ENCODE assay signal across 21 mouse cellular contexts in the genomic region with DNA sequence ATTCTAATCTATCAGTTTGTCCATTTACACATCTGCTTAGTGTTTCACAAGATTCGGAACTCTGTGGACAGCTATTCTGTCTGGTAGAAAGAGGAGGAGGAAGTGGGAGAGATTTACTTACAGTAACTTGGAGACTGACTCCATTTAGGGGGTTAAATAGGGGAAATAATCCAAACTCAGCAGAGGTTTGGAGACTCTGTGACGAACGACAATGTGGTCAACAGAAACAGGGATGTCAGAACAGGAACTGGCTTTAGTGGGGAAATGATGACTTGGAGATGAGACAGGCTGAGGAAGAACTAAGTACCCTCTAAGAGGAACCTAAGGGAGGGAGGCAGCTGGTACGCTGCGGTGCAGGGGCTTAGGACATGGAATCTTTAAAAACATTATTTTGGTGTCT. TPM values are rescaled to one million over a fixed set of nuclear protein-coding genes. Genes with fewer than 3 reads are reported as not detected.
DNase-seq lines count a peak whose midpoint lies in the region; ATAC-seq and TF ChIP-seq lines count a peak whose summit lies in the region.
"Had no signal": no experiment of that assay in that cellular context is flagged by ENCODE, and none has a peak within 500 bp of the region (broad histone marks: within the 10 kb centered on the region; RNA-seq: fewer than 3 reads in every experiment).

No protein-coding gene starts in this region.

- H3K4me1 ChIP-seq in liver, adult 2 months (ENCODE audit: control insufficient read depth, insufficient read depth, low read length) = 0 out of 2 replicates have a peak, but pooled peaks cover 2% of the 10 kb centered on the region
- peaks cover 10% of the 10 kb centered on the region; the same call in 1 of the 2 replicates for H3K4me1 ChIP-seq in liver, embryonic 12.5 days
- peaks cover 79% of the 10 kb centered on the region for H3K4me1 ChIP-seq in heart, embryonic 12.5 days (replicated peaks)

- H3K9ac ChIP-seq in liver, adult 2 months (ENCODE audit: low read depth, low read length) = no peak overlapping the region
- H3K9ac ChIP-seq in liver, embryonic 12.5 days = no peak overlapping the region
- peak overlapping the region; percentile 33 for H3K9ac ChIP-seq in heart, embryonic 12.5 days
- H3K9ac ChIP-seq: hindbrain, embryonic 14.5 days had no signal

- DNase-seq in heart, adult 11 months = peak; percentile 97
- DNase-seq in heart, postnatal 25 days (ENCODE audit: low spot score) = no peak
- DNase-seq in liver, adult 2 months (ENCODE audit: extremely low read depth, low read depth, low spot score) = peak; percentile 58
- peak; percentile 53 to 71 for DNase-seq in monocyte, adult 2 months (ENCODE audit: low read depth in 1 of 2, low spot score in 2 of 2)
- DNase-seq in urinary bladder, postnatal 25 days (ENCODE audit: low spot score) = no peak
- no peak for DNase-seq in kidney, postnatal 36 days
- DNase-seq: right cerebral cortex, postnatal 14 days; thymus, postnatal 14 days had no signal

- H3K27me3 ChIP-seq in liver, adult 2 months (ENCODE audit: control insufficient read depth, insufficient read depth, low read length) = no peaks in the 10 kb centered on the region
- peaks cover 49% of the 10 kb centered on the region for H3K27me3 ChIP-seq in liver, embryonic 12.5 days (replicated peaks)
- H3K27me3 ChIP-seq in heart, embryonic 12.5 days (replicated peaks) = no peaks in the 10 kb centered on the region

- H3K27ac ChIP-seq in liver, adult 2 months (replicated peaks; ENCODE audit: insufficient read depth, low read depth, low read length) = 0 out of 2 replicates have a peak overlapping the region, but pooled peaks have one; percentile 54
- H3K27ac ChIP-seq in liver, embryonic 12.5 days = no peak overlapping the region
- H3K27ac ChIP-seq in heart, embryonic 12.5 days (ENCODE audit: poor library complexity, severe bottlenecking) = peak overlapping the region; percentile 91
- H3K27ac ChIP-seq: forebrain, embryonic 10.5 days; hindbrain, embryonic 14.5 days had no signal

- H3K9me3 ChIP-seq in liver, embryonic 12.5 days (replicated peaks) = no peaks in the 10 kb centered on the region
- H3K9me3 ChIP-seq in heart, embryonic 12.5 days (replicated peaks) = no peaks in the 10 kb centered on the region
- H3K9me3 ChIP-seq: forebrain, embryonic 10.5 days had no signal

- no peak for ATAC-seq in liver, embryonic 12.5 days
- no peak for ATAC-seq in heart, embryonic 12.5 days (ENCODE audit: insufficient number of reproducible peaks, low FRiP score)

- intact Hi-C loops in heart, postnatal 25 days (cut with DNase I) = no loop called here

- TF ChIP-seq POLR2A in liver, adult 2 months (IDR thresholded peaks at IDR 0.05; ENCODE audit: extremely low read depth, insufficient read depth, low read length) = no peak

- no peak overlapping the region for H3K4me3 ChIP-seq in liver, adult 2 months (ENCODE audit: insufficient read depth, low read depth, low read length)
- H3K4me3 ChIP-seq in liver, embryonic 12.5 days = no peak overlapping the region
- 0 out of 2 replicates have a peak overlapping the region, but pooled peaks have one; percentile 0 for H3K4me3 ChIP-seq in heart, embryonic 12.5 days
- H3K4me3 ChIP-seq: forebrain, embryonic 10.5 days had no signal

- no peak for TF ChIP-seq CTCF in liver, adult 2 months (IDR thresholded peaks at IDR 0.05; ENCODE audit: low read depth, low read length)

- H3K36me3 ChIP-seq in liver, adult 2 months (ENCODE audit: control insufficient read depth, insufficient read depth, low read length) = no peaks in the 10 kb centered on the region
- H3K36me3 ChIP-seq in liver, embryonic 12.5 days = no peaks in the 10 kb centered on the region
- H3K36me3 ChIP-seq in heart, embryonic 12.5 days = no peaks in the 10 kb centered on the region

- no peak overlapping the region for H3K4me2 ChIP-seq in liver, embryonic 12.5 days
- H3K4me2 ChIP-seq in heart, embryonic 12.5 days = peak overlapping the region; percentile 63
- H3K4me2 ChIP-seq: hindbrain, embryonic 14.5 days had no signal

- H3K79me2 ChIP-seq in liver, adult 2 months (ENCODE audit: control insufficient read depth, insufficient read depth, low read length) = peaks cover 7% of the 10 kb centered on the region; the same call in 1 of the 2 replicates

- 67% methylated on average over 5 of the region's 5 CpGs for WGBS in liver, adult 2 months
- WGBS in liver, embryonic 12.5 days (ENCODE audit: insufficient replicate concordance) = 14% methylated on average over 5 of the region's 5 CpGs
- WGBS in heart, embryonic 12.5 days = 12% methylated on average over 5 of the region's 5 CpGs

RNA-seq across cellular contexts. Expression of a gene that starts 6.1 kb away (rescaled TPM):
- 10 to 100 TPM; 18.9 to 20.1 TPM for total RNA-seq in heart, postnatal 25 days (2021)
- total RNA-seq in liver, adult 2 months (2014; rRNA removed) = 1.8 and 2.2 TPM in 2 replicates
- polyA plus RNA-seq in liver, adult 2 months (2012; rRNA removed) = 0.54 and 0.58 TPM in 2 replicates
- polyA plus RNA-seq in liver, embryonic 12.5 days (2016; fragmentation: Nextera tagmentation; extraction: Ambion mirVana) = 3.4 and 3.8 TPM in 2 replicates
- polyA plus RNA-seq in heart, embryonic 12.5 days (2016; fragmentation: Nextera tagmentation; extraction: Ambion mirVana) = 40.1 and 43.3 TPM in 2 replicates

RNA-seq across cellular contexts. Expression of a gene that starts 19.8 kb away (rescaled TPM):
- not detected for total RNA-seq in heart, postnatal 25 days (2021)
- not detected in 2 replicates for total RNA-seq in liver, adult 2 months (2014; rRNA removed)
- not detected in 2 replicates for polyA plus RNA-seq in liver, adult 2 months (2012; rRNA removed)
- polyA plus RNA-seq in liver, embryonic 12.5 days (2016; fragmentation: Nextera tagmentation; extraction: Ambion mirVana) = not detected in 2 replicates
- polyA plus RNA-seq in heart, embryonic 12.5 days (2016; fragmentation: Nextera tagmentation; extraction: Ambion mirVana) = not detected in 2 replicates
- total RNA-seq: adrenal gland, postnatal 4 days; ES-E14; gastrocnemius, postnatal 14 days; layer of hippocampus, postnatal 36 days; midbrain, postnatal 0 days; neutrophil, adult 5-6 weeks had no signal
- polyA plus RNA-seq: cerebellum, adult 2 months; embryonic facial prominence, embryonic 11.5 days; forebrain, embryonic 10.5 days; hindbrain, embryonic 14.5 days; limb, embryonic 14.5 days; midbrain, postnatal 0 days had no signal

Comparison
In these comparisons a context has a peak if more than half of its experiments do, and no peak if none do; other contexts are left out.
1. DNase-seq: peak in heart, adult 11 months (single experiment), liver, adult 2 months (single experiment) and monocyte, adult 2 months (2 of 2); none in heart, postnatal 25 days (single experiment), urinary bladder, postnatal 25 days (single experiment) and kidney, postnatal 36 days (0 of 2).